Mouse (Mus musculus) left cerebral cortex, adult 18-20 months (tissue): ENCODE measurements around the gene Snx14. TPM values are rescaled to one million over a fixed set of nuclear protein-coding genes. Genes with fewer than 3 reads are reported as not detected.

Source experiments
- DNase-seq, 2 experiments: peaks; one replicate each; pipeline ENCODE4 v3.0.0; 2021 to 2022; ENCODE audit warnings: low spot score in 2 of 2, mixed read lengths in 1 of 2
- total RNA-seq, 2 experiments: library from RNA; stranded (reverse); gene quantifications; 2 replicates each; pipeline ENCODE4 v1.2.3; 2021

The Snx14 gene
- total RNA-seq, 2 experiments from 2014 or later, result 54.3 to 55.8 TPM

DNA sequence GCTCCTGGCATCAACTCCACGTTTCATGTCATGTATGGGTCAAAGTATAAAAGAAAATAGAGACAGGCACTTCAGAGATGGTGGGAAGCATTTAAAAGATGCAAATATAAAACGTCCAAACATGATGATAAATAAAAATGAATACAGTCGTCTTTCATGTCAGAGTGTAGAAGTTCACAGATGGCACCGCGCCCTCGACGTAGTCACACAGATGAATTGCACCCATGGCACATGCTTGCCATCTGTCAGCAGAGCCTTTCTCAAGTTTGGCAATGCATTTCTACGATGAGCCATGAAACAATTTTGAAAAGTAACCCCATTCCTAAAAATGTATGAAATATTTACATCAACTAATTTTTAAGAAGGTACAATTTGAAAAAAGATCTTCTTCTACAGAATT, 43.9 kb downstream of the Snx14 start:
- no peak for DNase-seq

DNA sequence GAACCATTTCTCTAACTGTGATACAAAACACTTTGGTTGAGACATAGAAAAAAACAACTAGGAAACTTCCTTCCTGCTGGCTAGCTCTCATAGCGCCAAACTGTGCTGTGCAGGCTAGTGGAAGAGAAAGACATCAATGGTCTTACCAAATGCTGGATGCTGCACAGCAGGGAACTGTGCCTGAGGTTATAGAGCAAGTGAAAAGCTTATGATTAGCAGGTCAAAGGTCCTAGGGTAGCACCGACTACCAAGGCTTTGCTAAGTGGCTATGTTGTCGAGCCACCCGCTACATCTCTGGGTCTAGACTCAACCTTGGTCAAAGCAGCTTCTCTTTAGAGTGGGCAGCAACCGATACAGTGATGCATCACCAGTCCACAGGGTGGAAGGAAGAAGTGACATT, 49.9 kb downstream of the Snx14 start:
- DNase-seq, result no peak

GRCm38 (mm10) chr9:88380542-88380941, 58.2 kb downstream of the Snx14 start:
- no peak for DNase-seq

DNA sequence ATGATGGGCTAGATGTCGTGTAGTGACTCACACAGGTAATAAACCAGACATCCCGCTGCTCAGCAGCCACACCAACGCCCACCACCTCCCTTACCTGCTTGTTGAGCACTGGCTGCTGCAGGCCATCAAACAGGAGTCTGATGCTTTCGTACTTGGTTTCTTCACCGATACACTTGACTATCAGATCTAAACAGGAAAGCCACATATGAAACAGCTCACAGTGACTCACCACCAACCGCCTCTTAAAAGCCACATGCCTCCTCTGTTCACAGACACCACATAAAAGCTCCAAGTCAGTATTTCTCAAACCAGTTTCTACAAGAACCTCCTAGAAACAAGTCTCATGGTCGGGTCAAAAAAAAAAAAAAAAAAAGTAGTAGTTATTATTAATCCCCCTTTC, 58.7 kb downstream of the Snx14 start:
- DNase-seq, result no peak

DNA sequence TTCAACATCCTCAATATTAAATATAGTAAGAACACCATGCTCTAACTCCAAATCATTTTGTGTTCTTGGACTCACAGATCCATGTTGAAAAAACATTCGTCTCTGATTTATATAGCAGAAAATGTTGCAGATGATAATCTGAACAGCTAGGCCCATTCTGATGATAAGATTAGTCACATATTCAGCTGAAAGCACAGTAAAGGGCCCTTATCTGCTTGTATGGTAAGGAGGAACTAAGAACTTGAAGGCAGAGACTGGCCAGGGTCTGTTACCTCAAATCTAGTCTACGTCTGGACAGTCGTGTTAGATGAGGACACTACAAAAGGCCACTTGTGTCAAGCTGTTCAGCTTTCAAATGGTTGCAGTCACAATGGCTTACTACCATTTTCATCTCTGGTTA, 59.7 kb downstream of the Snx14 start:
- no peak for DNase-seq

DNA sequence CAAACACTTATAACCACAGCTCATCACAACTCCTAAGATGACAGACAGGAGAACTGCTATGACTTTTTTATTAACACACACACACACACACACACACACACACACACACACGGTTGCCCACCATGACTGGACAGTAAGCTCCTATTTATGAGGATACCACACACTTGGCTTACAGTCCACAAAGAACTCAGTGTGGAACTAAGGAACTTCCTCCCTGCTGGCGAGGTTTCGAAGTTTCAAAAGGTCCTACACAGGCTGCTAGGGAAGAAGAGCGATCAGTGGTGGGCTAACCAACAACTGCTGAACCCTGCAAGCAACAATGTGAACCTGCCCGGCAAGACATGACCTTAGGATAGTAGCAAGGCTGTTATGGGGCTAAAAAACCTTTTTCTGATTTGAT, 61.3 kb downstream of the Snx14 start:
- DNase-seq, result no peak

DNA sequence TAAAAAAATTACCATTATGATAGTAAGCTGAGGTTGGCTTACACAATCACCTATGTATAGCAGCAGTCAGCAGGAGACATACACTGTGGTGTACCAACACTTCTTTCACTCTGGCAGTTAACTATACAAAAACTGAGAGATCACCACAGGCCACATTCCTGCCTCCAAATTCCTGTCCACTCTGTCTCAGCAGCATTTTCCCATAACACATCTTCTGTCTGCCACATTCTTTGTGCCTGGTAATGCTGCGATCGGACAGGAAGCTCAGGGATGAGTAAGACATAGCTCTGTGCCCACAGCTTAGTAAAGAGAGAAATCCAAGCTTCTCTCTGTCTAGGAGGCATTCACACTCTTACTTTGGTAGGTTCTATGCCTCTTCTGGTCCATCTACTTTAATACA, 65.8 kb downstream of the Snx14 start:
- no peak for DNase-seq

GRCm38 (mm10) chr9:88371201-88371600, 67.6 kb downstream of the Snx14 start:
- DNase-seq, result no peak

GRCm38 (mm10) chr9:88369666-88370065, 69.1 kb downstream of the Snx14 start:
- no peak for DNase-seq

DNA sequence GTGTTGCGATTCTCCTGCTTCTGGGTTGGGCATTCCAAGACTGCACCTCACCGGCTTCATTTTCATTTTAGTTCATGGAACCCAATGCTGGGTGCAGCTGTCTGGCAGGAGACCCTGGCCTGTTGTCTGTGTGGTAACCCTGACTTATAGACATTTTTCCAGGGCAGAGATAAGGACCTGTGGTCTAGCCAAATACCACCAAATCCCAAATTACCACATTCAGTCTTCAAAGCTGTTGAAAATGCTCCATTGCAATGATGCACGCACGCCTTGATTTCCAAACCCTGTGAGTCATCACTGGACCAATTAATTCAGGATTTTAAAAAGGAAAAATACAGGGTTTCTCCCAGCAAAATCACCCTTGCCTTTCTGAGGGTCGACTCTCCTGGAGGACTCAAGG, 70.3 kb downstream of the Snx14 start:
- no peak for DNase-seq

DNA sequence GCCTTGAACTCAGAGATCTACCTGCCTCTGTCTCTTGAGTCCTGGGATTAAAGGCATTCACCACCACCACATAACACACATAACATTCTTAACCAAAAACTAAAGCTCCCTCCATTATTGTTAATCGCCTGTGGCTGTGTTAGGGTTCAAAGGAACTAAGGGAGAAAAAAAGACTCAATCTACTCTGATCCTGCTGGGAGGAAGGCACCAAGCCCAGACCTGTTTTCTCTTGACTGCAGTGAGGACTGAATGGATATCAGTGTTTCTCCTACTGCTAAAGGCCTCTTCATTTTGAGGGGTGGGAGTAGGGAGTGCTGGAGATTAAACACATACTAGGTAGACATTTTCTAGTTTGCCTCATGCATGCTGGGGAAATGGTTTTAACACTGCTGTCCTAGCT, 71.0 kb downstream of the Snx14 start:
- DNase-seq, result no peak

- DNase-seq, result no peak
These were observed 71.4 kb downstream of the Snx14 start for GRCm38 (mm10) chr9:88367322-88367721.

DNA sequence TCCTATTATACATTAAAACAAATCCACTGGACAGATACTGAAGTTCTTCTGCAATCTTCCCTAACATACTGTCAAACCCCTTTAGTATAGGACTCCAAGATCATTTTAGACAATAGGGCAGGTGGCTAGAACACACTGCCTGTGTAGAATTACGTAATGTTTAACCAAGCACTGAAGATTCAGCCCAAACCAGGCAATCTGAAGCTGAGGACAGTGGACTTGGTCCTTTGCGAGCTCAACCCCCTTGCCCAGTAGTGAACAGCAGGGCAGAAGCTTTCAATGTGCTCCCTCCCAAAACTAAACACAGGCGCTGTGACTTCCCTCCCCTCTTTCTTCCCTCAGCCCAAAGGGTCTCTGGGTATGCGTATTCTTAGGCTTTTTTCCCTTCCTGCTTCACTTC, 71.9 kb downstream of the Snx14 start:
- DNase-seq, result no peak

- no peak for DNase-seq
These were observed 72.5 kb downstream of the Snx14 start for GRCm38 (mm10) chr9:88366308-88366707.

DNA sequence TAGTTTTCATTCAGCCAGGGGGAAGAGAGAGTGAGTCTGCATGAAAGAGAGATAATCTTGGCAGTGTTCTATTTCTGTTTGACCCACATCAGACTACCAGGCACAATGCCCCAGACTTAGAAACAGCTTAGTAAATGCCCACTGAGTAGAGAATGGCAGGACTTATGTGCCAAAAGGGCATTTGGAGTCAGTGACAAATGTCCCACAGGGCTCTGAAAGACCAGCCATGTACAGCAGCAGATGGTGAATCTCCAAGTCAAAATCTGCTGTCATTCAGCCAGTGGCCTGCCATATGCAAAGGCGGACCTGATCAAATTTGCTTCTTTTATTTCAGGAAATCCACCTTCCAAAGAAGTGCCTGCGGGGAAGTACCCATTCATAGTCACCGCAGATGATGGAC, 75.7 kb downstream of the Snx14 start:
- no peak for DNase-seq

- no peak for DNase-seq
These were observed 76.5 kb downstream of the Snx14 start for GRCm38 (mm10) chr9:88362055-88362850.

GRCm38 (mm10) chr9:88361211-88361909, 77.4 kb downstream of the Snx14 start:
- DNase-seq, result no peak

GRCm38 (mm10) chr9:88359140-88359539, 79.6 kb downstream of the Snx14 start:
- no peak for DNase-seq

- DNase-seq, result no peak
These were observed 81.6 kb downstream of the Snx14 start for GRCm38 (mm10) chr9:88357173-88357572.

DNA sequence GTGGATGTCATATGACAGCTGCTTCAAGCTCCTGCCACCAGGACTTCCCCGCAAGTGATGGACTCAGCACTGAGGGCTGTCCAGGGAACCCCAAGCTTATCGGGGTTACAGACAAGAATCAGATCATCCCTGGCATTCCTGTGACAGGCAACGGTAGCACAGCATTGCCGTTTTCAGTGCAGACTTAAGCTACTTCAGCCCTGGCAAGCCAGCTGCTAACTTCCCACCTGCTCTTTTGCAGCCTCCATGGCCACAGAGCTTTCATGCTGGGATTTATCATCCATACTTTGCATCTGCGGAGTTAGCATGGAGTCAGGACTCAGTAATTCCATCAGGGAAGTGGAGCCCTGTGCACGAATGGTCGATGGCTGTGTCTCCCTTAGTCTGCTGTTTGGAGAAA, 85.3 kb downstream of the Snx14 start:
- no peak for DNase-seq

DNA sequence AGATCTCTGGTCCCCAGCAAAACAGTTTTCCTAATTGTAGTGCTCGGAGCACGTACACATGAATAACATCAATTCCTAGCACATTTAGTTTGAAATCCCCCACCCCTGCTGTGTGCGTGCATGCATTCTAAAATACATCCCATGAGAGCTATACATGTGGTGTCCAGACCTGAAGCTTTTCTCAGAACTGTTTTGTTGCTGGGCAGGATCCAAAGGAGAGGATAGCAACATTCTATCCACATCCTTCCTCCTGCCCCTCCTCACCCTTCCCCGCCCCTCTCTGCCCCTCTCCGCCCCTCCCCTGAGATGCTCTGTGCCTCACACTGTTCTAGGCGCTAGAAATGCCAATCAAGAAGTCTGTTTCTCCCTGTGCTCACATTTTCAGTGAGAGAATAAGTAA, 86.0 kb downstream of the Snx14 start:
- no peak for DNase-seq

- DNase-seq, result no peak
These were observed 87.6 kb downstream of the Snx14 start for GRCm38 (mm10) chr9:88351163-88351562.

- DNase-seq, result no peak
These were observed 88.4 kb downstream of the Snx14 start for GRCm38 (mm10) chr9:88350317-88350716.
